Mouse (Mus musculus) limb, embryonic 13.5 days (tissue): Measurements from ENCODE around the gene Rtl9. TPM values are rescaled to one million over a fixed set of nuclear protein-coding genes. Genes with fewer than 3 reads are reported as not detected.
A peak's percentile ranks its signal among the peaks of the same experiment; 100 is the strongest.

Experiments
- ATAC-seq: fragments of 200-750 bp; cut with Nextera tagmentation; 2 replicates; pipeline ENCODE4 v1.8.0; 2017; ENCODE audit warnings: low read depth, moderate number of reproducible peaks, moderate TSS enrichment; ENCODE audit not compliant: low FRiP score
- H3K27ac ChIP-seq: fragments of 300-500 bp; sonication (generic); 2 replicates; pipeline ENCODE4 v1.5.1; 2015; ENCODE audit warnings: inconsistent platforms, mild to moderate bottlenecking, moderate library complexity
- H3K27me3 ChIP-seq: fragments of 300-500 bp; sonication (generic); 2 replicates; pipeline ENCODE4 v1.6.1; 2015; ENCODE audit warnings: mild to moderate bottlenecking, inconsistent platforms
- H3K36me3 ChIP-seq: fragments of 300-500 bp; sonication (generic); 2 replicates; pipeline ENCODE4 v1.6.1; 2015; ENCODE audit warnings: inconsistent platforms, mild to moderate bottlenecking, moderate library complexity
- H3K4me1 ChIP-seq: fragments of 300-500 bp; sonication (generic); 2 replicates; pipeline ENCODE4 v1.6.1; 2015; ENCODE audit warnings: inconsistent platforms
- H3K4me2 ChIP-seq: fragments of 300-500 bp; sonication (generic); replicated peaks from 2 replicates; pipeline ENCODE4 v1.6.1; 2015; ENCODE audit warnings: inconsistent platforms, mild to moderate bottlenecking, moderate library complexity
- H3K4me3 ChIP-seq: fragments of 300-500 bp; sonication (generic); 2 replicates; pipeline ENCODE4 v1.5.1; 2015; ENCODE audit warnings: moderate library complexity, mild to moderate bottlenecking, inconsistent platforms
- H3K9ac ChIP-seq: fragments of 300-500 bp; sonication (generic); 2 replicates; pipeline ENCODE4 v1.6.1; 2015; ENCODE audit warnings: mild to moderate bottlenecking, inconsistent platforms
- H3K9me3 ChIP-seq: fragments of 300-500 bp; sonication (generic); 2 replicates; pipeline ENCODE4 v1.6.1; 2016; ENCODE audit warnings: inconsistent platforms
- WGBS: fragments of 180-500 bp; shearing (Covaris S2); methylation state at CpG from one replicate; pipeline ENCODE4 v1.1.7; 2015; 5-methylcytosine and 5-hydroxymethylcytosine counted together
- polyA plus RNA-seq: library from polyadenylated mRNA; unstranded; fragments of >200 nt; fragmentation: Nextera tagmentation; extraction: Ambion mirVana; gene quantifications from 2 replicates; pipeline ENCODE4 v1.2.1, GENCODE M21; 2015

Rtl9 gene
- polyA plus RNA-seq, 1 experiment from 2014 or later, result 0.60 TPM

DNA sequence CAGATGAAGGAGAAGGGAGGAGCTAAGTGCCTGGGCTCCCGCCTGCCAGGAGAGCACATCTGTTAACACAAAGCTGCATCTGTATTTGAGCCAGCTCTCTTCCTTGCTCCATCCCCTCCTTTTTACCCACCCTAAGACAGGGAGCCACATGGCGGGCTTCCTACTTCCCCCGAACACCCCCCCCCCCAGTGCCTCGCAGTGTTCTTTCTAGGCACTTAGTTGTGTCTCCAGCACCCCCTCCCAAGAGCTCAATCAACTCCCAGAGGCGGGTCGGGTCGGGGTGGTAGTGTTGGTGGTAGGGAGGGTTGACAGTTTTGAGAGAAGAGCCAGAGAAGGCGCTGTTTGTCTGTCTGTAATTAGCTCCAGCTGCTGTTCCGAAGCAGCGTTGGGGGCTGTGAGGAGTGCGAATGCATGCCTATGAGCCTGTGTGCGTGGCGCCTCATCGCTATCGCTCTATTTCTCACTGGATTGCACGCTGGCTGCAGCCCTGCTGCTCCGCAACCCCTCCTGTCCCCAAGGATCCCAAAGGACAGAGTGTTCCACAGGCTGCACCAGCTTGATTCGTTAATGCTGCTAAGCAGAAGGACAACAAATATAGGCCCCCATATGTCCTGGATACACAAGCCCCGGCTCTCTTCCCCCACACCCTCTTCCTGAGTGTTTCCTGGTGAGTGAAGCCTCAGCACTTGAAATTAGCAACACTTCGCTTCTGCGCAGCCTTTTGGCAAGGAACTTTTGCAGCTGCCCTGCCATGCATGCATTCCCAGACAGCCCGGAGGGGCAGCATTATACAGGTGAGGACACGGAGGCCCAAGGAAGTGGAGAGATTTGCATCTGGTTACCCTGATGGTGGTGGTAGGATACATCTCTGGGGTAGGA lies 18.7 kb upstream of the Rtl9 start:
- Histone ChIP-seq H3K27me3 (peaks cover 68% of the 10 kb centered on the region), H3K27ac (no peak overlapping the region; the same call in 1 of the 2 replicates), H3K4me2 (peak overlapping the region; percentile 62), H3K4me1 (0 out of 2 replicates have a peak, but pooled peaks cover 5% of the 10 kb centered on the region), H3K9me3 (no peaks in the 10 kb centered on the region), H3K36me3 (no peaks in the 10 kb centered on the region), H3K9ac (peak overlapping the region; percentile 31; the same call in 1 of the 2 replicates), H3K4me3 (peak overlapping the region; percentile 29)
- 15% methylated on average over 22 of the region's 23 CpGs for WGBS
- ATAC-seq, result peak; percentile 82

- 73% methylated on average over 1 of the region's 1 CpGs for WGBS
- Histone ChIP-seq H3K27me3 (peaks cover 81% of the 10 kb centered on the region), H3K9me3 (no peaks in the 10 kb centered on the region), H3K4me1 (0 out of 2 replicates have a peak, but pooled peaks cover 5% of the 10 kb centered on the region), H3K36me3 (no peaks in the 10 kb centered on the region), H3K27ac (no peak overlapping the region), H3K4me2 (no peak overlapping the region), H3K4me3 (no peak overlapping the region), H3K9ac (no peak overlapping the region)
- ATAC-seq, result no peak
Observed at GRCm38 (mm10) chrX:143082732-143083131, 16.7 kb upstream of the Rtl9 start.

DNA sequence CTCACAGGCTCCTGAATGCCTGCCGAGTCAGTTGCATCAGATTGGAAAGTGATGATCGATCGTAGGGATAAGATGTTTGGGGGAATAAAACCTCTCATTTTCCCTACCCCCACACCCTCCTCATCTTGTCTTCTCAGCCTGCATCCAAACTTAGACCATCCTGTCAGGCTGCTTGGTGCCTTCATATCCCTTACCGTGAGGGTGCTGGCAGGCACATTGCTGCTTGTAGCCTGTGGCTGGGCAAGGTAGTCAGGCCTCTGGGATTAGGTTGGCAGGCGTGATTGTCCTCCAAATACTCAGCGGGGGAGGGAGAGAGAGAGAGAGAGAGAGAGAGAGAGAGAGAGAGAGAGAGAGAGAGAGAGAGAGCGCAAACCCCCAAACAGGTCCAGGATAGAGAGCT lies 11.2 kb upstream of the Rtl9 start:
- no peak for ATAC-seq
- Histone ChIP-seq H3K4me1 (no peaks in the 10 kb centered on the region), H3K27me3 (peaks cover 59% of the 10 kb centered on the region; the same call in 1 of the 2 replicates), H3K9ac (no peak overlapping the region), H3K4me2 (no peak overlapping the region), H3K9me3 (no peaks in the 10 kb centered on the region), H3K4me3 (no peak overlapping the region), H3K27ac (no peak overlapping the region), H3K36me3 (no peaks in the 10 kb centered on the region)
- WGBS, result 72% methylated on average over 7 of the region's 7 CpGs

GRCm38 (mm10) chrX:143090904-143091588 lies 8.3 kb upstream of the Rtl9 start:
- H3K27ac ChIP-seq, result peak overlapping the region; percentile 48; the same call in 1 of the 2 replicates
- ATAC-seq, result peak; percentile 72

GRCm38 (mm10) chrX:143097551-143097950 lies 1.8 kb upstream of the Rtl9 start:
- 60% methylated on average over 6 of the region's 6 CpGs for WGBS
- H3K9ac ChIP-seq, result no peak overlapping the region
- no peak overlapping the region for H3K4me2 ChIP-seq
- H3K36me3 ChIP-seq, result no peaks in the 10 kb centered on the region
- H3K4me1 ChIP-seq, result no peaks in the 10 kb centered on the region
- H3K27me3 ChIP-seq, result peaks cover 47% of the 10 kb centered on the region; the same call in 1 of the 2 replicates
- H3K9me3 ChIP-seq, result no peaks in the 10 kb centered on the region
- no peak overlapping the region for H3K27ac ChIP-seq
- ATAC-seq, result no peak
- no peak overlapping the region for H3K4me3 ChIP-seq

More at GRCm38 (mm10) chrX:143090904-143091588, 8.3 kb upstream of the Rtl9 start:
- Histone ChIP-seq H3K36me3 (no peaks in the 10 kb centered on the region), H3K9me3 (no peaks in the 10 kb centered on the region), H3K4me2 (no peak overlapping the region), H3K9ac (no peak overlapping the region), H3K4me1 (no peaks in the 10 kb centered on the region), H3K27me3 (peaks cover 54% of the 10 kb centered on the region; the same call in 1 of the 2 replicates), H3K4me3 (no peak overlapping the region)
- WGBS, result 49% methylated on average over 6 of the region's 6 CpGs

- H3K36me3 ChIP-seq, result no peaks in the 10 kb centered on the region
- H3K27ac ChIP-seq, result no peak overlapping the region
- 94% methylated on average over 5 of the region's 5 CpGs for WGBS
- no peak overlapping the region for H3K4me2 ChIP-seq
- no peaks in the 10 kb centered on the region for H3K9me3 ChIP-seq
- ATAC-seq, result no peak
- no peak overlapping the region for H3K9ac ChIP-seq
- no peaks in the 10 kb centered on the region for H3K4me1 ChIP-seq
- H3K4me3 ChIP-seq, result no peak overlapping the region
- peaks cover 24% of the 10 kb centered on the region; the same call in 1 of the 2 replicates for H3K27me3 ChIP-seq
Observed at GRCm38 (mm10) chrX:143103146-143103545, 3.8 kb downstream of the Rtl9 start.

DNA sequence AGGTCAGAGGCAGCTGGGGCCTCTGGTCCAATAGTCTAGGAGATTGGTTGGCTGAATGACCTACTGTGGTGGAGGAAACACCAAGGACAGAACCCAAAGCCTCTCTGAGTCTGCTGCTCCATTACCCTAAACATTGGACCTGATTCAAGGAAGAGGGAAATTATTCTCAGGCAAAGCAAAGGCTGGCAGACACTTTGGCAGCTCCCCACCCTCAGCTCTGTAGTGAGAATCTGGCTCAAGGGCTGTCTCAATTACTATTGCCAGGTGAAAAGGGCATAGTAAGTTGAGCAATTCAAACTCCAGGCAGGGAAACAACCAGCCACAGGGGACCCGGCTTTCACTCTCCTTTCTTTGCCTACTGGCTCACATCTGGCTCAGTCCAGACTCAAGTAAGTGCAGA lies 6.5 kb downstream of the Rtl9 start:
- no peaks in the 10 kb centered on the region for H3K9me3 ChIP-seq
- H3K4me2 ChIP-seq, result no peak overlapping the region
- no peak for ATAC-seq
- 89% methylated on average over 1 of the region's 1 CpGs for WGBS
- H3K4me1 ChIP-seq, result no peaks in the 10 kb centered on the region
- peaks cover 10% of the 10 kb centered on the region; the same call in 1 of the 2 replicates for H3K27me3 ChIP-seq
- no peak overlapping the region for H3K9ac ChIP-seq
- no peaks in the 10 kb centered on the region for H3K36me3 ChIP-seq
- no peak overlapping the region for H3K4me3 ChIP-seq
- H3K27ac ChIP-seq, result no peak overlapping the region

DNA sequence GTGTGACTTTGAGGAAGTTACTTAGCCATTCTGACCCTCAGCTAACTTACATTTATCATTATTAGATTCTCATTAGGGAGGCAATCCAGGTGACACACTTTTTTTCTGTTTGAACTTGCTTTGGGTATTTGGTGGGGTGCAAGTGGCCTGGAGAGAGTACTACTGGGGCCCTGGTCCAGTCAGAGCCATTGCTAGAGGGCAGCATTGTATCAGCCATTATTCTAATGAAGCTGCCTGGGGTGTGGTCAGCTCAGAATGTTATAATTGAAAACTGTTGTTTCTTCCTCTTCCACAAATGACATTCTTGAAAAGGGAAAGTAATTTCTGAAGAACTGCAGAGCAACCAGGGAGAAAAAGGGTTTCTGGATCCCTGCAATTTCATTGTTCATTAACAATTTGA lies 13.2 kb downstream of the Rtl9 start:
- Histone ChIP-seq H3K36me3 (no peaks in the 10 kb centered on the region), H3K4me1 (no peaks in the 10 kb centered on the region), H3K9ac (no peak overlapping the region), H3K27ac (no peak overlapping the region), H3K4me2 (no peak overlapping the region), H3K4me3 (no peak overlapping the region), H3K27me3 (peaks cover 6% of the 10 kb centered on the region; the same call in 1 of the 2 replicates), H3K9me3 (no peaks in the 10 kb centered on the region)
- ATAC-seq, result no peak

Other genes with a start within 250 kb of the Rtl9 start
- 14.6 and 15.1 TPM in 2 replicates for gene Ammecr1, start 132.9 kb upstream of the Rtl9 start, polyA plus RNA-seq